Mouse (Mus musculus) cerebellum, adult 11-12 months (tissue): Measurements from ENCODE around the gene Itpr1.

Experiments used
- DNase-seq: peaks from one replicate; pipeline ENCODE4 v3.0.0; 2022

Itpr1 gene

DNA sequence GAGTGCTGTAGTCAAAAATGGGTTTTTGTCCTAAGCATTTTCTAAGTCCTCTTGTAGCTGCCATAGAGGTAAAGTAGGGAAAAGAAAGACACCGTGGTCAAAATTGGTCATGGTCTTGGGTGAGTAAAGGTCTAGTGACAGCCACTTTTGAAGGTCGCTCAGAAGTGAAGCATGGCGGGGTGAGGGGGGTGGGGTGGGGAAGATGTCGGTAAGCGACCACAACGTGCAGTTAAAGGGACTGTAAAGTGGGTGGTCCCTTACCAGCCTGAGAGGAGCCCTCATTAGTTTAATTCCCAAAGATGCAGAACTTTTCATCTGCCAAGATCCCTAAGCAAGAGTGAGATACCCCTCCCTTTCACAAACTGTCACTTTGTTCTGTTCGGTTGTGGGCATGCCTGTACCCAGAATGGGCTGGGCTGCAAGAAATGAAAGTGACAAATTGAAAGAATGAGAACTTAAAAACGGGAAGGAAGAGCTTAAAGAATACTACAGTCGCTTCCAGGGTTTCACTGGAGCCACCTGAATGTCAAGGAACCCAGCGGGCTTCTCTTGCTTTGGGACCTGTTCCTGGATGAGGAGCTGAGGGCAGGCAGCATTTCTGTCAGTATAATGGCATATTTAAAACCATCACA lies 1.5 kb downstream of the Itpr1 start:
- DNase-seq = no peak

DNA sequence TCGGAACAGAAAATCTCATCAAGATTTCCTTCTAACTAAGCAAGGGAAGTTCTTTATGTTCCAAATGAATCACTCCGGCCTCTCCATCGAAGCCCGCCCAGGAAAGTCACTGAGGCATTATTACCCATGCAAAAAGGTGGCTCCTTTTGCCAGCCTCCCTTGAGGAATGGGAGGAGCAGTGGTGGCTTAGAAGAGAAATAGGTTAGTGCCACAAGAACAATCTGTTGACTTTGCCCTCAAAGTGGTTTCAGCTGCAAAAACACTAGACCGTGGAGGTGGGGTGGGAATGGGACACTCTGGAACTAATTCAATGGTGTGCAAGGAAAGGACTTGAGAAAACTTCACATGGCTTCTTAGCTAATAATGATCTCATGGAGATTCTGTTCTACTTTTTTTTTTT lies 3.2 kb downstream of the Itpr1 start:
- no peak for DNase-seq

DNA sequence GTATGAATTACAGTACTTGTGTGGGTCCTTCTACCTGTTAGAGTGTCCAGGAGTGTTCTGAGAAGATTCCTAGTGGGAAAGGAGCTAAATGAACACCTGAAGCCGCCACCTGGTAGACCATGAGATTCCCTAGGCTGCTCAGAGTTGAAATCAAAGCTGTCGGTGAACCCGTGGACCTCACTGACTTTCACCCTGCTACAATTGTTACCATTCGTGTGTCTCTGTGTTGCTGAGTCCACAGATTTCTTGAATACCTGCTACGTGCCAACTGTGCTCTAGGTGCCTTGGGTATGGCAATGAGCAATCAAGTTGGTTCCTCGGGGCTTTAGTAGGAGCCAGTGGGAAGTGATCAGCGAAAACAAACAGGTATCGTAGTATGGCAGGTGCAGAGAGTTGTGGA lies 3.9 kb downstream of the Itpr1 start:
- DNase-seq = no peak

DNA sequence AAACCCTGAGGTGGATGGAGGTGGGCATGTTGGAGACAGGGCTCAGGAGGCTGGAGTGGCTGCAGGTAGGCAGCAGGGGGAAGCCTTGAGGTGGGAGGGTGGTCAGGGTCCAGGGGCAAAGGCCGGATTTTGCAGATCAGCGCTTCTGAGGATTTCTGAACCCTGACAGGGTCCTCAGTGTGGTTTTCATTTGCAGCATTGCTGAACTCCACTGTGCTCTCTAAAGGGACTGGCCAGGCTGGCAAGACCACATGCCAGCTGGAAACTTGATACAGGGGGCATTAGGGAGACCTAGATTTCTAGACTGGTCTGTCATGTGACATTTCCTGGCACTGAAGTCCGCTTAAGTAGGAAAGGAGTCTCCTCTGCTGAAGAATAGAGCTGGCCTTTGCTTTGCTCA lies 5.1 kb downstream of the Itpr1 start:
- no peak for DNase-seq

DNA sequence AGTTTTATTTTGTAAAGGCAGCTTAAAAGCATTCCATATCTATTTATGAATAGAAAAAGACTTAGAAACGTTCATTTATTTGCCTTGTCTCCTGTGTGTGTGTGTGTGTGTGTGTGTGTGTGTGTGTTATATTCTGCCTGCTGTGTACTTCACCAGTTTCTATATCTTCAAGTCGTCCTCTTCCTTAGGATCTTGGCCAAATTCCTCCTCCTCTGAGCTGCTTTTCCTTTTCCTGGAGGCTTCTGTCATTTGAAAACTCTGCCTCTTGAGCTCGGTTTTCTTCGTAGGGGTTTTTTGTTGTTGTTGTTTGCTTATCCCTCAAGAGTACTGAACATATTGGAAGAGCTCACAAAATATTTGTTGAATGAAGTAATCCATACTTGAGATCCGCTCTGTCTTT lies 9.5 kb downstream of the Itpr1 start:
- DNase-seq = no peak

DNA sequence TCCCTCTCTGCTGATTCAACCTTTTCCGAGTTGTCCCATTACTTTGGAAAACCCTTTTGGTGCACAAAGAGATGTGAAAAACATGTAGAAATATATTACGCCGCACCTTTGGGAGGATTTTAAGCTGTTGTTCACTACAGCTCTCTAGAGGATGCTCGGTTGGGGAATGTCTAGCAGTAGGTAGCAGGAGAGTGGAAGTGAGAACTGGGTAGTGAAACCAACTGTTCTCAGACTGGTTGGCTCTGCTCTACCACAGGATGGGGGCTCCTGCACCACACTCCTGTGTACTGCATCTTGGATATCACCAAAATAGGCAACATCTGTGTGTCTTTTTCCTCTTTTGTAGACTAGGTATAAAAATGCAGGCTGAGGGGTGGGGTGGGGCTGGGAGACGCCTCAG lies 10.0 kb downstream of the Itpr1 start:
- no peak for DNase-seq

DNA sequence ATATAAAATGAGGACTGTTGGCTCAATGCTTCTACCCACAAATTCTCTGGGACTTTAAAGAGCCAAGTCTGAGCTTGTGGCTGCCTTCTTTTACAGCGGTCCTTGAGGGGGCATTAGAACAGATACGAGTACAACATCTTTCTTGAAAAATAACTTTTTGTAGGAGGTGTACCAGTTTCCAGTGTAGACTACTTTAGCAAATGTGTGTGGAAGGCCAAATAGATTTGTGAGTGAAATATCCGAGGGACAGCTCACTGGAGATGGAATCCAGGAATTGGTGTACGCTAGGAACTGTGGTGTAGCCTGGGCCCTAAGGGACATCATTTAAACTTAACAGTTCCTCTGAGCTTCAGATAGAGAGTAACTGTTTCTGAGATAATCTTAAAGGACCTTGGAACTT lies 11.5 kb downstream of the Itpr1 start:
- DNase-seq = no peak

DNA sequence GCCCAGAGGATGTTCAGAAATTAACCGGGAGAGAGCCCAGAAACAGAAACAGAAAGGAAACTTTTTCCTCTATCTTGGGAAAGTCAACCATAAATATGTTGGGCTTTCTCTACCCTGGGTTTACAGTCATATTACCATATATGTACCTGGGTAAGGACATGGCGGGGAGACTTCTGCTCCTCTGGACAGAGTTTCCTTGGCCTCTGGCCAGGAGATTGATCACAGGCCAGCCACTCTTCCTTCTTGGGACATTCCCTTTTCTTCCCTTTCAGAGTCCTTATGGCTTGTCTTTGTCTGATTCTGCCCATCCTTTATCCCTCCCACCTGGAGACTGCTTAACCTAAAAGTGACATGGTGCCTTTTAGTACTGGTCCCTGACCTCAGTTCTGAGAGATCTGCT lies 12.1 kb downstream of the Itpr1 start:
- DNase-seq = no peak

DNA sequence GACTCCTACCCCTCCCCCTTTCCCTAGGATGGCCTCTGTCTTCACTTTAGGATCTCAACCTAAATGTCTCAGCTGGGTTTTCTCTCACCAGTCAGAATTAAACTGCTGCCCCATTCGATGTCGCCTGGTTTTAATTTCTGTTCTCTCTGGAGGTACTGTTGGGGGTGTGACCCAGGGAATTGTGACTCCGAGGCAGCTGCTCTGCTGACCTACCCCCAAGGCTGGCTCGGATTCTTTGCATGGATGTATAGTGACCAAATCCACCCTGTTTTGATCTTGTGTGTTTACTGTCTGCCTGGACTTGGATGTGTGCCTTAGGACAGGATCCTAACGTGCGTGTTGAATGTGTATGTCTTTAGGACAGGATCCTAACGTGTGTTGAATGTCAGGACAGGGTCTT lies 13.3 kb downstream of the Itpr1 start:
- DNase-seq = no peak

DNA sequence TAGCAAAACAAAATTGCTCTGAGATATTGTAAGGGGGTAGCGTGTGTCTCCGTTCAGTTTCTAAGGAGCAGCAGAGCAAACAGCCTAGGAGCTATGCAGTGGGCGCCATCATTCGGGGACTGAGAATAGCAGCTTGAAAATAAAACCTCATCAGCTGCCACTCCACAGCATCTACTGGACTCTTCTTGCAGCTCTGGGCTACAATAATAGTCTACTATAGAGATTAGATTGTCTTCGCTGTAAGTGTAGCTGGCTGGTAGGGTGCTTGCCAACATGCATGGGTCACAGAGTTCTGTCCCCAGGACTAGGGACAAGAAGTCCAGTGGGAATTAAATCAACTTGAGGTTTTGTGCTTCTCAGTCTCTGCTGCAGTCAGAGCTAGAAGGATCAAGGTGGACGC lies 14.6 kb downstream of the Itpr1 start:
- DNase-seq = no peak

DNA sequence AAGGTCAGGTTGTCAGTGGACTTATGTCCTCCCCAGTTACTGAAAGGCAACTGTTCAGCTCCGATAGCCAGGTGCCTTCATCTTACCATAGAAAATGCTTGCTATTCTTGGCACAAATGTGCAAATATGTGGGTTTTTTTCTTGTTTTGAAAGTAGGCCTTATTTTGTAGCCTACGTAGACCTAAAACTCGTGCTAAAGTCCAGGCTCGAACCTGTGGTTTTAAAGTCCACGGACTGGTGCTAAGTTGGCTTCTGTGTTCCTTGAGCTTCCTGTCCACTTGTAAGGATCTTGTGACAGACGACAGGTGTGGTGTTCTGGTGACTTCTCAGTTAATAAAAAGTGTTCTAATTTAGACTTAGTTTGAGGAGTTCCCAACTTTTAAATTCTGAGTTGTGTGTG lies 15.2 kb downstream of the Itpr1 start:
- no peak for DNase-seq

DNA sequence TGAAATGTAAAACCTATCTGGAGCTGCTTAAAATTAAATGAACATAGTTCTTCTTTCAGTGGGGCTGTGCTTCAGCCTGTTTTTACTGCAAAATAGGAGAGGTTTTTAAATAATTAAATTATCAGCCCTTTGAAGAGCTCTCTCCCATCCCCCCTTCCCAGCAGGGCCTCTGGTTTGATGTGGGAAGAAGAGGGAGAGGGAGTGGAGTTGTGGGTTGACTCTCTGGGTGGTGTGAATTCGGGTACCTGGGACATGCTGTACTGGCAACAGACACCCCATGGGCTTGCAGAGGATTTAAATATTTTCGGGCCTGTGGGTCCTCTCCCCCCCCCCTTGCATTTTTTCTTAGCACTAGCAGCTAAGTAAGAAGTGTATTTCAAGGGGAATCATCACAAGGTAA lies 15.7 kb downstream of the Itpr1 start:
- DNase-seq = no peak

DNA sequence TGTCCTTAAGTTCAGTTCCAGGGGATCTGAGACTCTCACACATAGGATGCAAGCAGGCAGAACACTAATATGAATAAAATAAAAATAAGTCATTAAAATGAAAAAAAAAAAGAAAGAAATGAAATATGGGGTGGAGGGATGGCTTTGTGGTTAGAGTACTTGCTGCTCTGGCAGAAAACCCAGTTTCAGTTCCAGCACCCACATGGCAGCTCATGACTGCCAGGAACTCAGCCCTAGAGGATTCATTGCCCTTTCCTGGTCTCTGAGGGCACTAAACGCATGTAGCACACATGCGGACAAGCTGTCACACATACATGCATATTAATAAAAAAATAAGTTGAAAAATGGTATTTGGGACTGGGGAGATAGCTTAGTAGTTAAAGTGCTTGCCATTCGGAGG lies 17.7 kb downstream of the Itpr1 start:
- no peak for DNase-seq

DNA sequence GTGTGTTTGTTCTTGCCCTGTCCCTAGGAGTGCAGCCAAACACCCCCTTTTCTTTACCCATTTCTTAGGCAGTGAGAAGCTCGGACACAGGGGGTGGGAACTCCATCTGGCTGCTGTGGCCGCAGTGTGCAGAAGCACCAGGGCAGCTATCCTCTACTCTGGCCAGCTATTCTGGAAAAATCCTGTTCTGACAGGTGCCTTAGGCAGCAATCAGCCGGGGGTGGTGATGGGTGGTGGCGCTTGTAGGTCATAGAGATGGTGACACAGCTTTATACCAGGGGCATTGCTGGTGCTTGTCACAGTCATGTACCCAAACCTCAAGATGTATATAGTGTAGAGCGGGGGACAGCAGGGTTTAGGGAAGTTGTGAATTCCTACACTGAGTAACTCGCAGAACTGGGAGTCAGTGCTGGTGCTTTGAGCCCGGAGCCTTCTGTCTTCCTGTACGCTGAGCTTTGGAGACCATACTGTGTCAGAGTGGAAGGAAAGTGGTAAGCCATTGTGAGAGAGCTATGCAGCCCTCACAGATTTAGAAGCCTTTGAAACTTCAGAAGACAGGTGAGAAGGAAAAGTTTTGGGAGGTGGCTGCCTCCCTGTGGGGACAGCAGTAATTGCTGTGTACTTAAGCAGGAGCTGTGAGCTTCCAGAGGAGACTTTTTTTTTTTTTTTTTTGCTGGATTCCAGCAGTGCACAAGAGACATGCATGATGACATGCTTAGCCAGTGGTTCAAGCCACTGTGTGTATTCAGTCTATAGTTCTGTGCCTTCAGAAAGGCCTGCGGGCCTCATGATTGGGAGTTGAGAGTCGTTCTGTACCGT lies 19.2 kb downstream of the Itpr1 start:
- DNase-seq = no peak

DNA sequence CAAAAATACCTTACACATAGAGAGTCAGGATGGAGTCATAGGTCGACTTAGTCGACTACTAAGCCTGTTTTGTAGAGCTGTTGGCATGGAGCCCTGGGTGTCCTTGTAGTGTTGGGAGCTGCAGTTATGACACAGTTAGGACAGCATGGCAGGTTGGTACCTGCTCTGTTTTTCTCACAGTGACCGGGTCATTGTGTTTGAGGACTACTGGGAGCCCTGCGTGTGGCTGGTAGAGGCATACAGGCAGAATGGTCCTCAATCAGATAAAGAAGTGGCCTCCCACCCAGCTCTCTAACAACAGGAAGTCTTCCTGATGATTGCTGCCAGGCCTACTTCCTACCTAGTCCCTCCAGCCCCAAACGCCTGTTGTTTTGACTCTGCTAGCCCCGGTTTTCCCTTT lies 20.2 kb downstream of the Itpr1 start:
- no peak for DNase-seq

DNA sequence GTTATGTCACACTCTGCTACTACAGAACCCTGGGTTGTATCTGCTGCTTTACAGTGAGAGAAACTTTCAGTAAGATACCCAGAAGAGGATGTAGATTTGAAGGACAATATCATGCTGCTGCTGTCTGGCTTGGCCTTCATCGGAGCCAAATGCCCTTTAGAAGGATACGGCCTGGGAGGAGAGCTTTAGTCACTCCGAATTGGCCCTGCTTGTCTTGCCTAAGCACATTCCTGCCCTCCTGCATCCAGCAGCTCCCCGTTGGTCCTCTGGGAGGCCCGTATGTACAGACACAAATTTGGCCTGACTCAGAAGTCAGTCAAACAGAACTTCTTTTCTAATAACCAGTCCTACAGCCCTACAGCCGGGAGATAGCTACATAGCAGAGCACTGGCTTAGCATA lies 21.6 kb downstream of the Itpr1 start:
- DNase-seq = no peak

DNA sequence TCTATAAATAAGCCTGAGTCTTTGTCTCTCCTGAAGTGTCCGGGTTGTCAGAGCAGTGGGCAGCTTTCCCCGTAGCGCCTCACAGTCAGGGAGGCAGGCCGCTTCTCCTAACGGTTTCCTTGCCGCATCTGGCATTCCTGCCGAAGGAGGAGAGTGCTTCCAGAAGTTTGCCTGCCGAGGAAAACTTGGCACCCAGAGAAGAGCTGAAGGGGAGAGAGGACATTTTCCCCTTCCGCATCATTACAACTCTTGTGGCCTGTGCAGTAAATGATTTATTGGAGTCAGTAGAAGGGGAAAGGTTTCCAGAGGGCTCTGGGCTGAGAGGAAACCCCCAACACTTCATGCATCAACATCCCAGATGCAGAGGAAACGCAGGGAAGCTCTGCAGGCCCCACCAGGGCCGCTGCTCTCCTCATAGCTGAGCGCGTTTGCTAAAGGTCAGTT lies 22.8 kb downstream of the Itpr1 start:
- DNase-seq = no peak

DNA sequence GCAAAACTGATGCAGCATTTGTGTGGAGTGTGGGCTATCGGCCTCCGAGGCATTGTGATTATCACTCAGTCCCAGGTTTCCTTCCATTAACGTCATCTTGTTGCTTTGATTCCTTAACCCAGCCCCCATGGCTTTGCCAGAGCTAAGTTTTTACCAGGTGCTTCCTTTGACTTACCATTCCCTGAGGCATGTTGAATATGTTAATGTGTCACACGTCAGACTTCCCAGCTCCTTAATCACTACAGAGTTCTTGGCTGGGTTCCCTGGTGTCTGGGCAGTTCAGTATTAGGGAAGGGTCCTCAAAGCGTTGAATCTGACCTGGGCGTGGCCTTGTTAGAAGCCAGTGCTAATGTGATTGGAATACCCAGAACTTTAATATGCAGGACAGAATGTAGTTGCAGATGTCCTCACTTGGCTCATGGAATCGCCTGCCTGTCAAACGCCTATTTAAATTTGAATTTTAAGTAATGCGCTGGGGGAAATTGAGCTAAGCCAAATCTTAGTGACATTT lies 23.6 kb downstream of the Itpr1 start:
- DNase-seq = no peak

DNA sequence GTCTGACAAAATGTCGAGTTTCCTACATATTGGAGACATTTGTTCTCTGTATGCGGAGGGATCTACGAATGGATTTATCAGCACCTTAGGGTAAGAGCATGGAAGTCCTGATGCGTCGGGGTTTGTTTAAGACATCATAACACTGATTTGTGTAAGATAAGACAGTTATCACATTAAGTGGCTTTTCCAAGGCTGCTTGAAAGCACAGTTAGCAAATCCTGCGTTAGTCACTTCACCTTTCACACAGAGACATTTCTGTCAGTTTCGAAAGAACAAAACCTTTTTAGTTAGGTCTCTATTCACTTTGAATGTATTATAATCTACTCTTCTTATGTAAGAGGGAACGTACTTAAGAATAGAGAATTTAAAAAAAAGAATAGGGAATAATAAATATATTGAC lies 24.1 kb downstream of the Itpr1 start:
- no peak for DNase-seq

DNA sequence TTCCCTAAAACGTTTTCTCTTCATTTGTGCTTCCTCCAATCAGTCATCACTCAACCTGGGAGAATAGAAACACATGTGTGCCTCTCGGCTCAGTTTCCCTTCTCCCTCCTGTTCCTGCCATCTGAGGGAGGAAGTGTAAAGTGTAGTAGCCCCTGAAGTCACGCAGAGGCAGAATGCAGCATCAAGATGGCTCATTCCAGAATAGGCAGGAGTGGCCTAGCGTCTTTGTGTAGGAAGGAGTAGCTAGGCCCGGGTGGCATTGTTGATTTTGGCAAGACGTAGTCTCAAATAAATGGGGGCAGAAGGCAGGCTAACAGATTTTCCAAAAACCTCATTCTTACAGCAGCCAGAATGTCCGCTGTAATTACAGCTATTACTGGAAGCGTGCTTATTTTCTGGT lies 24.7 kb downstream of the Itpr1 start:
- DNase-seq = no peak

DNA sequence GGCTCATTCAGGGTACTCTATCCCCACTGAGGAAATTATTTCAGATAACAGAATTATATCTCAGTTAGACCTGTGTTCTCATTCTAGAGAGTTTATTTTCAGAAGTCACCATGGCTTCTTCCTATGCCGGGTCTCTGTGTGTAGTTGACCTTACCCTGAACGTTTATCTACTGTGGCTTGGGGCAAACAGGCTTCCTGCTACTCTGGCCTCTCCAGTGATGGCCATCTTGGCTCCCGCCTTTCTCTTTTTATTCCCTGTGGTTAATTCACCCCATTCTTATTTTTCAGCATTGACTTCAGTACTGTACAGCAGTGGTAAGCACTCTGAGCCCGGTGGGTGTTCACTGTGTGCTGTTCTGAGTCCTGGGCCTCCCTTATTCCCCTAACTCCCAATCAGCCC lies 25.1 kb downstream of the Itpr1 start:
- no peak for DNase-seq

DNA sequence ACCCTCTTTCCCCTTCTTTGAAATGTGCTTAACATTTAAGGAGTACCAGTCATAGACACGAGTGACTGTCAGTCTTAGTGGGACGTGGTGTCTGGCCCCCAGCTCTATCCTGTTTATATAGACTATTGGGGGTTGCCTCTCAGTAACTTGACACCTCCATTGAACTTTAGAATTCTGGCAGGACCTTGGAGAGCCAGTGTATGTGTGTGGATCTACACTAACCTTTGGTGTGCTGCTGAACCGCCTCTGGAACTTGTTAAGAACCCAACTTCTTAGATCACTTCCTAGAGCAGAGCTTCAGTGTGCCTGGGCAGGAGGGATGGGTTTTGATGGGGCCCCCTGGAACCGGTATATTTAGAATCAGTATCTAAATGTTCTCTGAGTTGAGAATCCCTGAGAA lies 26.2 kb downstream of the Itpr1 start:
- no peak for DNase-seq

DNA sequence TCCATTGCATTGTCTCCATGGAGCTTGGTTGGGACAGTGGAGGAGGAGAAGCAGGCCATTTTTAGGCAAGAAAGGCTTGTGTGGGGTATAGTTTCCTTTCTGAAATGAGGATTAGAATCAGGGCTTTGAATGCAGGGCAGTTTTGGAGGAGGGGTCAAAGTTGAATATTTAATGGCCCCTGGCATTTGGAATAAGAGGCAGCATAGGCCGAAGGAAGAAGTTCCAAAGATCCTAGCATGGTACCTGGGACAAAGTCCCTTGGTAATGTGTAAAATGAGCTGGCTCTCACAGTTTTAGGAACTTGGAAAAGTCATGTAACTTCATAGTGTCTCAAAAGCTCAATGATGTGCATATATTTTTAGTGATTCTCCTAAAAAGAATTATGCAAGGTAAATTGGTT lies 27.1 kb downstream of the Itpr1 start:
- DNase-seq = no peak

DNA sequence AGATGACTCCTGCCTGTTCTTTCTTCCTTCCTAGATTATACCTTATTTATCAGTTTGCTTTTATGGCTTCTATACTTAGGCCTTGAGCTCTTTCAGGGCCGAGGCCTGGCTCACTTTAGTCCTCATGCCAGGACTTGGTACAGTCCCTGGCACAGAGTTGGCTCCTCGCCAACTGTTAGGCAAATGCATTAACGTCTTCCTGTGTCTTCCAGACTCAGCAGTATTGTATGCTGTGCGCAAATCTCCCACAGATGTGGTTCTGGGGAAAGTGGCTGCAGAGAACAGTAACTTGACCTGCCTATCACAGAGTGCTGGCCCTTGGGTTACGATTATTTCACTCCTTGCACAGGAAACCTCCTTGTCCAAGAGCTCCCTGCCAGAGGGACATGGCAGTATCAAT lies 27.9 kb downstream of the Itpr1 start:
- no peak for DNase-seq

DNA sequence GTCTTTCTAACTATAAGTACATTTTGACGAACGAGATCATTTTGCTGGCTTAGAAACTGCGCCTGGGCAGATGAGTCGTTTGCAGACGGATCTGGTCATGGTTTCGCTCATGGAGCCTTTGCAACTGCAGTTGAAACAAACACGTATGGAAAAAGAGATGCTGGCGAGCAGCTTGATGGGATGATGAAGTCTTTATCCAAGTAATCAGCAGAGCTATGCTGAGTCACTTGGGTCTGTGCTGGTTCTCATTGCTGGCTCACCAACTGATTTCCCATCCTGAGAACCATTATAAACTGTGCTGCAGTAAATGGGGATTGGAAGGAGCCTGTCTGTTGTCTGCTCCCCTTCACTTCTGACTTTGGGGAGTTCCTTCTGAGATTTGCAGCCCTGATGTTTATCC lies 31.7 kb downstream of the Itpr1 start:
- DNase-seq = no peak
